Mouse (Mus musculus): Measurements from ENCODE around the gene Cflar. TPM values are rescaled to one million over a fixed set of nuclear protein-coding genes. Genes with fewer than 3 reads are reported as not detected.

The Cflar gene
- polyA plus RNA-seq, 1 experiment from 2014 or later = 29.9 TPM

DNA sequence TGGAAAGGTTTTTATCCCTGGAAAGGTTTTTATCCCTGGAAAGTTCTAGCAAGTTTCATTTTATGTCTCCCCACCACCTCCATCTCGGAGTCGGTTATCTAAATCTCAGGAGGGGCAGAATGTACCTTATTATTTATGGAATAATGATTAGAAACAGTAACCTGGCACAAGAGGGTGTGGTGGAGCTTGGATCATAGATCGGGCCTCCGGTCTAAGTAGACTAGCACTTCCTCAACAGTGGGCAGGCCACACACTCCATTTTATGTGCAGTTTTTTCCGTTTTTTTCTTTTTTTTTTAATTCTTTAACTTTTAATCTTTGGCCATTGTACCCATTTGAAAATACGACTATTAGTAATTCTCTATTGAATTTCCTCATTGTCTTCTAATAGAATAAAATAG, 92.2 kb downstream of the Cflar start:
- Histone ChIP-seq H3K4me1 (replicated peaks) (peaks cover 11% of the 10 kb centered on the region), H3K27ac (no peak overlapping the region), H3K36me3 (peaks cover 7% of the 10 kb centered on the region; the same call in 1 of the 2 replicates), H3K9me3 (peaks cover 4% of the 10 kb centered on the region; the same call in 1 of the 2 replicates), H3K4me2 (no peak overlapping the region), H3K4me3 (replicated peaks) (no peak overlapping the region), H3K9ac (replicated peaks) (no peak overlapping the region), H3K27me3 (no peaks in the 10 kb centered on the region)
- 83% methylated on average over 6 of the region's 6 CpGs for WGBS
- no peak for ATAC-seq (ENCODE audit: insufficient number of reproducible peaks, insufficient read depth, low FRiP score, low TSS enrichment, low read depth)

DNA sequence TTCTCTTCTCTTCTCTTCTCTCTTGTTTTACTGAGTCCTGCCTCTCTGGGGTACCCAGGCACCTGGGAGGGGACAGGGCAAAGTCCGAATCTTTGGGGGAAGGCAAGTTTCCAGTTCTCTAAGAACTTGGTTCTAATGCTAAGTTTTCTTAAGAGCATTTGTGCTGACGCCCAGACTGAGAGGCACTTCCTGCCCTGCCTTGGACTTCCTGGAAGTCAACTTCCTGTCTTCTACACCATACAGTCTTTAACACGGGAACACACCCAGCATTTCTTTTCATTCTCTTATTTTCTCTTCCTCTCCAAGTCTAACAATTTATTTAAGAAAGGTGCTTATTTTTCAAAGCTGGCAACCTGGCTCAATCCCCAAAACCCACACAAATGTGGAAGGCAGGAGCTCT, 95.3 kb downstream of the Cflar start:
- no peak overlapping the region for H3K4me2 ChIP-seq
- no peak for ATAC-seq (ENCODE audit: insufficient number of reproducible peaks, insufficient read depth, low FRiP score, low TSS enrichment, low read depth)
- 67% methylated on average over 3 of the region's 3 CpGs for WGBS

More for the DNA sequence above, 95.3 kb downstream of the Cflar start:
- no peak overlapping the region for H3K4me3 ChIP-seq (replicated peaks)
- H3K9me3 ChIP-seq = no peaks in the 10 kb centered on the region
- peaks cover 11% of the 10 kb centered on the region for H3K4me1 ChIP-seq (replicated peaks)
- no peak overlapping the region for H3K27ac ChIP-seq
- H3K27me3 ChIP-seq = no peaks in the 10 kb centered on the region
- no peak overlapping the region for H3K9ac ChIP-seq (replicated peaks)
- no peaks in the 10 kb centered on the region for H3K36me3 ChIP-seq

Other genes starting within 250 kb of the Cflar start
- 41.6 and 48.1 TPM in 2 replicates for gene Orc2, start 206.4 kb upstream of the Cflar start, polyA plus RNA-seq (2016; fragmentation: Nextera tagmentation; extraction: Ambion mirVana)
- 6.5 and 7.1 TPM in 2 replicates for gene Fam126b, start 125.2 kb upstream of the Cflar start, polyA plus RNA-seq (2016; fragmentation: Nextera tagmentation; extraction: Ambion mirVana)
- gene Ndufb3, start 125.1 kb upstream of the Cflar start, polyA plus RNA-seq (2016; fragmentation: Nextera tagmentation; extraction: Ambion mirVana) = 155 and 158 TPM in 2 replicates
- gene Als2cr12, start 15.5 kb upstream of the Cflar start, polyA plus RNA-seq (2016; fragmentation: Nextera tagmentation; extraction: Ambion mirVana) = not detected in 2 replicates
- 20.1 and 22.0 TPM in 2 replicates for gene Casp8, start 83.9 kb downstream of the Cflar start, polyA plus RNA-seq (2016; fragmentation: Nextera tagmentation; extraction: Ambion mirVana)